Mouse (Mus musculus): ENCODE results near the gene Kcnd1. TPM values are rescaled to one million over a fixed set of nuclear protein-coding genes. Genes with fewer than 3 reads are reported as not detected.
"Not testable (repeated sequence)": the region's sequence is repeated elsewhere in the genome, so short reads cannot be mapped to it uniquely, and the experiment has no call there.

Gene Kcnd1
- total and polyA plus RNA-seq, 2 experiments: 0.11 TPM; not detected in 1

DNA sequence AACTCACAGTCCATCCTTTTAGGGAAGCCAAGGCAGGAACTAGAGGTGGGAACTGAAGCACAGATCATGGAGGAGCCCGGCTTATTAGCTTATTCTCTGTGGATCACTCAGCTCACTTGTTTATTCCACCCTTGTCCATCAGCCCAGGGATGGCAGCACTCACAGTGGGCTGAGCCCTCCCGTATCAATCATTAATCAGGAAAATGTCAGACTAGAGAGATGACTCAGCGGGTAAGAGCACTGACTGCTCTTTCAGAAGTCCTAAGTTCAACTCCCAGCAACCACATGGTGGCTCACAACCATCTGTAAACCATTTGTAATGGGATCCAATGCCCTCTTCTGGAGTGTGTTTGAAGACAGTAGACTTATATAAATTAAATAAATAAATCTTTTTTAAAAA is 24.8 kb upstream of the Kcnd1 start:
- TF ChIP-seq POLR2A (IDR thresholded peaks at IDR 0.05; ENCODE audit: extremely low read depth, insufficient read depth, low read length): no peak
- TF ChIP-seq CTCF (IDR thresholded peaks at IDR 0.05; ENCODE audit: low read depth, low read length): peak; percentile 19; the same call in 1 of the 2 replicates
- H3K27ac ChIP-seq (replicated peaks; ENCODE audit: insufficient read depth, low read depth, low read length): peak overlapping the region; percentile 73
- H3K27me3 ChIP-seq (ENCODE audit: control insufficient read depth, insufficient read depth, low read length): no peaks in the 10 kb centered on the region
- DNase-seq (ENCODE audit: extremely low read depth, low read depth, low spot score): peak; percentile 83
- no peak overlapping the region for H3K4me3 ChIP-seq (ENCODE audit: insufficient read depth, low read depth, low read length)
- no peaks in the 10 kb centered on the region; the same call in 1 of the 2 replicates for H3K4me1 ChIP-seq (ENCODE audit: control insufficient read depth, insufficient read depth, low read length)
- H3K9ac ChIP-seq (ENCODE audit: low read depth, low read length): no peak overlapping the region
- peaks cover 29% of the 10 kb centered on the region for H3K36me3 ChIP-seq (ENCODE audit: control insufficient read depth, insufficient read depth, low read length)
- no peaks in the 10 kb centered on the region for H3K79me2 ChIP-seq (ENCODE audit: control insufficient read depth, insufficient read depth, low read length)
- 31% methylated on average over 3 of the region's 3 CpGs for WGBS

DNA sequence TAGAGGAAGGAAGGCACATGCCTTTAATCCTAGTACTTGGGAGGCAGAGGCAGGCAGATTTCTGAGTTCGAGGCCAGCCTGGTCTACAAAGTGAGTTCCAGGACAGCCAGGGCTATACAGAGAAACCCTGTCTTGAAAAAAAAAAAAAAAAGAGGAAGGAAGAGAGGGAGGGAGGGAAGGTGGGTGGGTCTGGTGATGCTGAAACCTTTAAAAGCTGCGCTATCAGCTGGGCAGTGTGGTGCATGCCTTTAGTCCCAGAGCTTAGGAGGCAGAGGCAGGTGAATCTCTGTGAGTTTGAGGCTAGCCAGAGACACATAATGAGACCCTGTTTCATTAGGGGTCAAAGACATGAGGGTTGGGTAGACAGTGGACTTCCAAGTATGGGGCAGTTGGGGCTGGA is 19.9 kb upstream of the Kcnd1 start:
- 90% methylated on average over 2 of the region's 2 CpGs for WGBS
- H3K27ac ChIP-seq (replicated peaks; ENCODE audit: insufficient read depth, low read depth, low read length): not testable (repeated sequence)

DNA sequence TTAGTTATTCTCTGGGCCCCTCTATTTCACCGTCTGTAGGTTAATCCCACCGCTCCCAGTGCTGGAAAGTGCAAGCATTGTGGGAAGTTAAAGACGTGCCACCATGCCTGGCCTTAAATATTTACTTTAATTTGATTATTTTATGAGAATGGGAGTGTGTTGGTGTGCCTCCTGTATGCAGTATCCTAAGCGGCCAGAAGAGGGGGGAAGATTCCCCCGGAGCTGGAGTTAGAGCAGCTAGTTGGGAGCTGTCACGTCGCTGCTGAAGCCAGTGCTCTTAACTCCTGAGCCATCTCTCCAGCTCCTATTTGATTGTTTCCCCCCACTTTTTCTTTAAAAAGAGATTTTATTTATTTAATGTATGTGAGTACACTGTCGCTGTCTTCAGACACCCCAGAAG is 7.1 kb upstream of the Kcnd1 start:
- not testable (repeated sequence) for H3K9ac ChIP-seq (ENCODE audit: low read depth, low read length); H3K4me3 ChIP-seq (ENCODE audit: insufficient read depth, low read depth, low read length); H3K27ac ChIP-seq (replicated peaks; ENCODE audit: insufficient read depth, low read depth, low read length); H3K79me2 ChIP-seq (ENCODE audit: control insufficient read depth, insufficient read depth, low read length); H3K27me3 ChIP-seq (ENCODE audit: control insufficient read depth, insufficient read depth, low read length); H3K4me1 ChIP-seq (ENCODE audit: control insufficient read depth, insufficient read depth, low read length); DNase-seq (ENCODE audit: extremely low read depth, low read depth, low spot score)
- 69% methylated on average over 8 of the region's 8 CpGs for WGBS
- peaks cover 12% of the 10 kb centered on the region for H3K36me3 ChIP-seq (ENCODE audit: control insufficient read depth, insufficient read depth, low read length)
- peak; percentile 31; the same call in 1 of the 2 replicates for TF ChIP-seq CTCF (IDR thresholded peaks at IDR 0.05; ENCODE audit: low read depth, low read length)

More for the DNA sequence above, 19.9 kb upstream of the Kcnd1 start:
- not testable (repeated sequence) for H3K4me3 ChIP-seq (ENCODE audit: insufficient read depth, low read depth, low read length); H3K79me2 ChIP-seq (ENCODE audit: control insufficient read depth, insufficient read depth, low read length); DNase-seq (ENCODE audit: extremely low read depth, low read depth, low spot score); H3K9ac ChIP-seq (ENCODE audit: low read depth, low read length); H3K4me1 ChIP-seq (ENCODE audit: control insufficient read depth, insufficient read depth, low read length); H3K27me3 ChIP-seq (ENCODE audit: control insufficient read depth, insufficient read depth, low read length)
- H3K36me3 ChIP-seq (ENCODE audit: control insufficient read depth, insufficient read depth, low read length): peaks cover 28% of the 10 kb centered on the region

DNA sequence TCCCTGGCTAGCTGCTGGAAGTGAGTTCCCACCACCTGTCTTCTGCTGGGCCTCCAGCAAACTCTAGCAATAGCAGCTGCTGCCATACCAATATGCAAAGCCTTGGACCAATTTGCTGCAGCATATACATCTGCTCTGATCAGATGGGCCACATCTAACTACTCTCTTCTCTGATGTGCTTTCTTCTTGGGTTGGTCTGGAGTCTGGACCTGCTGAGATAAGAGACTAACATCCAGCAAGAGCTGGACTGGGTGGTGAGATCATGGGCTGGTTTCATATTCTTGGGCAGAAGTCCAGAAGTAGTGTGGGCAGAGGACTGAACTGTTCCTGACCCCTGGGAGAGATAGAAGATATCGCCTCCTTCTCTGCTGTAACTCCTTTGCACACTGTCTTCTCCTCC is 15.1 kb downstream of the Kcnd1 start:
- Histone ChIP-seq H3K9ac (ENCODE audit: low read depth, low read length) (no peak overlapping the region), H3K4me1 (ENCODE audit: control insufficient read depth, insufficient read depth, low read length) (no peaks in the 10 kb centered on the region; the same call in 1 of the 2 replicates), H3K4me3 (ENCODE audit: insufficient read depth, low read depth, low read length) (no peak overlapping the region), H3K27me3 (ENCODE audit: control insufficient read depth, insufficient read depth, low read length) (no peaks in the 10 kb centered on the region), H3K36me3 (ENCODE audit: control insufficient read depth, insufficient read depth, low read length) (no peaks in the 10 kb centered on the region), H3K27ac (replicated peaks; ENCODE audit: insufficient read depth, low read depth, low read length) (no peak overlapping the region), H3K79me2 (ENCODE audit: control insufficient read depth, insufficient read depth, low read length) (peaks cover 3% of the 10 kb centered on the region)
- DNase-seq (ENCODE audit: extremely low read depth, low read depth, low spot score): no peak
- 50% methylated on average over 1 of the region's 1 CpGs for WGBS
- TF ChIP-seq POLR2A (IDR thresholded peaks at IDR 0.05; ENCODE audit: extremely low read depth, insufficient read depth, low read length) (no peak), CTCF (IDR thresholded peaks at IDR 0.05; ENCODE audit: low read depth, low read length) (no peak)

DNA sequence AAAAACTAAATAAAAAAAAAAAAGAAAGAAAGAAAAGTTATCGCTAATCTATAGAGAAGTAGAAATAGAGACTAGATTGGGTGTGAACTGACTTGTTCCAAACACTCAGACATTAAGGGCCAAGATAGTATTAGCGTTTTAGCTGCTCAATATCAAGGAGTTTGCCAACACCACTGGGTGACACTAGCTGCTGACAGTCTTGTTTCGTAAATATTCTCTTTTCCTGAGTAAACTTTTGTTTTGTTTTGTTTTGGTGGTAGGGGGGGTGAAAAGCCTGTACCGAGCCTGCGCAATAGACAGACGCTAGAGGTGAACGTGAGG is 18.7 kb downstream of the Kcnd1 start:
- Histone ChIP-seq H3K27me3 (ENCODE audit: control insufficient read depth, insufficient read depth, low read length) (no peaks in the 10 kb centered on the region), H3K4me3 (ENCODE audit: insufficient read depth, low read depth, low read length) (peak overlapping the region; percentile 48; the same call in 1 of the 2 replicates), H3K9ac (ENCODE audit: low read depth, low read length) (no peak overlapping the region), H3K79me2 (ENCODE audit: control insufficient read depth, insufficient read depth, low read length) (peaks cover 7% of the 10 kb centered on the region), H3K36me3 (ENCODE audit: control insufficient read depth, insufficient read depth, low read length) (no peaks in the 10 kb centered on the region; the same call in 1 of the 2 replicates), H3K4me1 (ENCODE audit: control insufficient read depth, insufficient read depth, low read length) (peaks cover 7% of the 10 kb centered on the region), H3K27ac (replicated peaks; ENCODE audit: insufficient read depth, low read depth, low read length) (peak overlapping the region; percentile 73)
- TF ChIP-seq CTCF (IDR thresholded peaks at IDR 0.05; ENCODE audit: low read depth, low read length) (no peak), POLR2A (IDR thresholded peaks at IDR 0.05; ENCODE audit: extremely low read depth, insufficient read depth, low read length) (no peak)
- no peak for DNase-seq (ENCODE audit: extremely low read depth, low read depth, low spot score)
- WGBS: 1% methylated on average over 7 of the region's 7 CpGs

DNA sequence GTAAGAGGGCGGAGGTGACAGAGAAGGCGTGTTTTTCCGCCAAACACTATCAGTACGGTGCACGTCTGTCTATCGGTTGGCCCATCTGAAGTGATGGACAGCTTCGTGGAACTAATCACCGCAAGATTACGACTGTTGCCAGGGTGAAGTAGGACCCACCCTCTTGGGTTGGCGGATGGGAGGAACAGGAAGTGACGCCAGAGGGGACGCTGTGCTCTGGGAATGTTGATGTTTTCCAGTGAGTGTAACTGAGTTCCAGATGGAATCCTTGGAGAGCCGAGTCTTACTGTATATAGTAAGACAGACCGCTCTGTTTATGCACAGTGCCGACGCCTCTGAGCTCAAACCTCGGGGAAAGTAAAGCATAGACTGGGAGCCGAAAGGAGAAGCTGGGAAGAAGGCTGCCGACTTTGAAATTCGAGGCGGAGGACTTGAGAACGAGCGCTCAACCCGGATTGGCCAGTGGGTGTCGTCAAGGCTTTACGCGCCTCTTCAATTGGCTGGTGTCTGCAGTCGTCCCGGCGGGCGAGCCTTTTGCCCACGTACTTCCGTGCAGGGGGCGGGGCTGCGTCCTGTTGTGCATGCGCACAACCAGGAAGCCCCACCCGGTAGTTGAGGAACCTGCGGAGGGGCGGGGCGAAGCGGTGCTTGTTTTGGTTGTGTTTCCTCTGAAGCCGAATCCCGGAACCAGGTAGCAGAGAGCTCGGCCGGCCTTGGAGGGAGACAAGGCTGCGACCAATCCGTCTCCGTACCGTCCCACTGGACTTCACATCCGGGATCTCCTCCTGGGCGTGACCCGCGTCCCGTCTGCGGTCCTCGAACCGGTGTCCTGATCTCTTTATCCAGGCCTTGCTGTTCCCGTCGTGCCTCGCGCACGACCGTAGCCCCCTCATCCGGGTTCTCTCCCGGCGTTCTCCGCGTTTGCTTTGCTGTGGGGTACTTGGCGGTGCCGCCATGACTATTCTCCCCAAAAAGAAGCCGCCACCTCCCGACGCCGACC is 19.4 kb downstream of the Kcnd1 start, which contains the start of gene Otud5:
Otud5 (plus strand) TSS at position 202 of the 1,000 bp plus-strand sequence.
- TF ChIP-seq POLR2A (IDR thresholded peaks at IDR 0.05; ENCODE audit: extremely low read depth, insufficient read depth, low read length) (0 out of 2 replicates have a peak, but pooled peaks have one; percentile 42), CTCF (IDR thresholded peaks at IDR 0.05; ENCODE audit: low read depth, low read length) (no peak)
- under 1% methylated on average over 70 of the region's 74 CpGs for WGBS
- H3K27ac ChIP-seq (replicated peaks; ENCODE audit: insufficient read depth, low read depth, low read length): peak within 1 kb of the TSS; percentile 97
- H3K79me2 ChIP-seq (ENCODE audit: control insufficient read depth, insufficient read depth, low read length): peaks cover 7% of the 10 kb centered on the region
- no peaks in the 10 kb centered on the region; the same call in 1 of the 2 replicates for H3K36me3 ChIP-seq (ENCODE audit: control insufficient read depth, insufficient read depth, low read length)
- peaks cover 7% of the 10 kb centered on the region for H3K4me1 ChIP-seq (ENCODE audit: control insufficient read depth, insufficient read depth, low read length)
- peak within 1 kb of the TSS; percentile 89 for H3K4me3 ChIP-seq (ENCODE audit: insufficient read depth, low read depth, low read length)
- H3K27me3 ChIP-seq (ENCODE audit: control insufficient read depth, insufficient read depth, low read length): no peaks in the 10 kb centered on the region
- peak within 1 kb of the TSS; percentile 97 for H3K9ac ChIP-seq (ENCODE audit: low read depth, low read length)
- peak; percentile 97 for DNase-seq (ENCODE audit: extremely low read depth, low read depth, low spot score)
